Mouse (Mus musculus) kidney, adult 18-20 months (tissue): Measurements from ENCODE around the gene Hist3h2a.

Experiments used
- DNase-seq: peaks from one replicate; pipeline ENCODE4 v3.0.0; 2021

The Hist3h2a gene

DNA sequence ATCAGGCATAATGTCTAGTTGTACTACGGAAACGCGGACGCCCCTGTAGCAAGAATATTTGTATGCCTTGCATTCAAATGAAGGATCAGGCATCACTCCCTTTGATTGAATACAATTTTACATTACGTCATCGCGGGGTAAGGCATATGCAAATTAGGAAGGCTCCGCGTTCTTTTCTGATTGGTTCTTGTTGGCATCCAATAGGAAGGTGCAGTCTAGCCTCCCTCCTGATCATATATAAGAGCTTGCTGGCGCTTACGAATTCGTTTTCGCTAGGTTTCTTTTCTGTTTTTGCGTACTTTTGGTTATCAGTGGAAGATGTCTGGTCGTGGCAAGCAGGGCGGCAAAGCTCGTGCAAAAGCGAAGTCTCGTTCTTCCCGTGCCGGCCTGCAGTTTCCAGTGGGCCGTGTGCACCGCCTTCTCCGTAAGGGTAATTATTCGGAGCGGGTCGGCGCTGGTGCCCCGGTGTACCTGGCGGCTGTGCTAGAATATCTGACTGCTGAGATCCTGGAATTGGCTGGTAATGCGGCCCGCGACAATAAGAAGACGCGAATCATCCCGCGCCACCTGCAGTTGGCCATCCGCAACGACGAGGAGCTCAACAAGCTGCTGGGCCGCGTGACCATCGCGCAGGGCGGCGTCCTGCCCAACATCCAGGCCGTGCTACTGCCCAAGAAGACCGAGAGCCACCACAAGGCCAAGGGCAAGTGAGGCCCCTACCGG is at the start of gene Hist3h2a, which contains the start of gene Trim17:
Gene Hist3h2a, plus strand, starts transcription at position 266 of the 723 bp plus-strand sequence.
Gene Trim17, plus strand, starts transcription at position 266 of the 723 bp plus-strand sequence.
- DNase-seq, result peak; percentile 86

GRCm38 (mm10) chr11:58904838-58905237 is 49.6 kb upstream of the Hist3h2a start:
- DNase-seq, result no peak

DNA sequence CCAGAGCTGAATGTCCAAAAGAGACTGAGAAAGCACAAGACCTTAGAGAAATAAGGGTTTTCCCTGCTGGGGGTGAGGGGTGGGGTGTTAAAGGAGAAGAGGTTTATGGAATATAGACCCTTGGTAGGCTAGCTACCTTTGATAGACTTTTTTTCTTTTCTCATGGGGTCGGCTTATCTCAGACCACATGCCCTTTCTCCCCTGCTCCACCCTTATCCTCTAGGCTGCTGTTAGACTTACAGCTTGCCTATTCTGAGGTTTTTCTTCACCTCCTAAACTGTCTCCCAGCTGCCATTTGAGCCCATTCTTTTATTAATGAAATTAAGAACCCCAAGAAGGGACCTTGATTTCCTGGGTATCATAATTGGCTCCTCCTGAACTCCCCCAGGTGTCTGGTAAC is 40.7 kb upstream of the Hist3h2a start:
- no peak for DNase-seq

GRCm38 (mm10) chr11:58914461-58915028 is 39.9 kb upstream of the Hist3h2a start:
- peak; percentile 63 for DNase-seq

DNA sequence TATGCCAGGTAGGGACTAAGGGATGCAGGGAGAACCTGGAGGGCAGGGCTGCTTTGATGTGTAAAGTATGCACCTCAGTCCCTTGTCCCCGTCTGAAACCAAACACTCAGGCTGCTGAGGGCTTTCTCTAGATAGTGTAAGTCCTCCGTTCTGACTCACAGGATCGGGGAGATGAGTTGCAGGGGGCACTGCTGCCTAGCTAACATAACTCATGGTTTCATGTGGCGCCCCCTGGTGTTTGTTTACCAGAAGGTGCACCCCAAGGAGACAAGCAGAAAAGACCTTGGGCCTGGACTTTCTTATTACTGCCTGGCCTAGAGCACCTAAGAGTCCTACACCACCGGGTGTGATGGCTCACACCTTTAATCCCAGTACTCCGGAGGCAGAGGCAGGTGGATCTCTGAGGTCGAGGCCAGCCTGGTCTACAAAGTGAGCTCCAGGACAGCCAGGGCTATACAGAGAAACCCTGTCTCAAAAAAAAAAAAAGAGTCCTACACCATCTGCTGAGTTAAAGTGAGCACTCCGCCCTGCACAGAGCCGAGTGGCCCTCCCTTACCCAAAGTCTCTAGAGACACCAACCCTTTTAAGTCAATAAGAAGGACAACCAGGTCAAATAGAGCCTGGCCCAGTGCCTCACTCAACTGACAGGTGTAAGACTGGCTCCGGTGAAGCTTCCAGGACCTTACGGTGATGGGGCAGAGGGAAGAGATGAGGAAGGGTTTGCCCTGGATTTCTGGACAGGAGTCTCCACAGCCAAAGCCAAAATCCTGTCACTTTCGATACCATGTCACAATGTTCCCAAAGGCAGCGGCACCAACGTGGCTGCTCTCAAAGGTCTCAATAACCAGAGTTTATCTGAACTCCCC is 37.4 kb upstream of the Hist3h2a start:
- DNase-seq, result peak; percentile 34

- no peak for DNase-seq
Observed at GRCm38 (mm10) chr11:58917745-58918366, 36.6 kb upstream of the Hist3h2a start, which contains the start of gene Btnl10. Gene Btnl10, plus strand, starts transcription at chr11:58917908.

DNA sequence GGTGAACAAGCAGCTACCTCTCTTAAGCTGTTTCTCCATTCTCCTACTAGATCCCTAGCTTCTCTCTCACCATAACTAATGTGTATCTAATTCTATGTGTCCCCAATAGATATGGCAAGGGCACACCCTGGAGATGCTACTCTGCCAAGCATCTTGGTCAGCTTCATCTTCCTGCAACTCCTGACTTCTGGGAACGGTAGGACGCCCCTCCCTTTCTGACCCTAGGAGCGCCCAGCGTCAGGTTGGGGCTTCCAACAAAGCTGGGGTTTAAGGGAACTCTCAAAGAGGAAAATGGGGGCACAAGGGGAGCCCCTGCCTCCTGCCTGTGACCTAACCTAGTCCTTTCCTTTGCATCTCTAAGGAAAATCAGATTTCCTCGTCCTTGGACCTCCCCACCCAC is 35.7 kb upstream of the Hist3h2a start:
- no peak for DNase-seq

DNA sequence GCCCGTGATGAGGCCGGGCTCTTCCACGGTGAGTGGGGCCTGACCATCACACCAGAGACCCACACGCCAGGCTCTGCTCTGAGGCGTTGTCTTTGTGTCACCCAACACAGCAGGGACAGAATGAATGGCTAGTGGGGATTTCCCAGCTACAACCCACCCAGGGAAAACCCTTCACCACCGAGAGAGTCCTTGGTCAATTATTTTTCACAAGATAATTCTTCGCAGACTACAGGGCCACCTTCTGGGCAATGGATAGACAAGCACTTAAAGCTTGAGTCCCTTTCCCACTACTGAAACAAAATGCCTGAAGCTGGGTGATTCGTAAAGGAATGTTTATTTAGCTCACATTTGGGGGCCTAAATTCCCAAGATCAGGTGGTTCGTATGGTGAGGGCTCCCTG is 32.1 kb upstream of the Hist3h2a start:
- no peak for DNase-seq

DNA sequence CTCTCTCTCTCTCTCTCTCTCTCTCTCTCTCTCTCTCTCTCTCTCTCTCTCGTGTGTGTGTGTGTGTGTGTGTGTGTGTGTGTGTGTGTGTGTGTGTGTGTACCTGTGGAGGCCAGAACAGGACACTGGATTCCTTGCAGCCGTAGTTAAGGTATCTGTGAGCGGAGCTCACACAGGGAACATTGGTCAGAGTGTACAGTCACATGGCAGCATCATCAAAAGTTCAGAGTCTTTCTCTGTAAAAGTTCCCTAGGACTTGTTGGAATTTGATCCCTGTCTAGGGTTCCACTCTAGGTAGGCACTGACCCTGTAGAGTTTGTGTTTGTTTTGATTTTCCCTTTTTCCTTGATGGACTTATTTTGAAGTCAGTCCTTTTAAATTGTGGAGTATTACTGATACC is 27.8 kb upstream of the Hist3h2a start:
- peak; percentile 43 for DNase-seq

DNA sequence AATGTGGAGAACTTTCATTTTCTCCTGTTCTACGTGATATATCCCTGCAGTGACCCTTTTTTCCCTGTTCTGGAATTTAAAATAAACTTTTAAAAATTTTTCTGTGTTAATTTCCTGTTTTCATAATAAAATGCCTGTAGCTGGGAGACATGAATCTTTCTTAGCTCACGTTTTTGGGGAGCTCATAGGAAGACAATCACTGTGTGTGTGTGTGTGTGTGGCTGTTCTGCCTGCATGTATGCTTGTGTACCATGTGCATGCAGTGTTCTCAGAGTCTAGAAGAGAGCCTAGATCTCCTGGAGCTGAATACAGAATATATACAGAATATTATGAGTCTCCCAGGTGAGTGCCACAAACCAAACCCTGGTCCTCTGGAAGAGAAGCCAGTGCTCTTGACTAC is 27.4 kb upstream of the Hist3h2a start:
- no peak for DNase-seq

DNA sequence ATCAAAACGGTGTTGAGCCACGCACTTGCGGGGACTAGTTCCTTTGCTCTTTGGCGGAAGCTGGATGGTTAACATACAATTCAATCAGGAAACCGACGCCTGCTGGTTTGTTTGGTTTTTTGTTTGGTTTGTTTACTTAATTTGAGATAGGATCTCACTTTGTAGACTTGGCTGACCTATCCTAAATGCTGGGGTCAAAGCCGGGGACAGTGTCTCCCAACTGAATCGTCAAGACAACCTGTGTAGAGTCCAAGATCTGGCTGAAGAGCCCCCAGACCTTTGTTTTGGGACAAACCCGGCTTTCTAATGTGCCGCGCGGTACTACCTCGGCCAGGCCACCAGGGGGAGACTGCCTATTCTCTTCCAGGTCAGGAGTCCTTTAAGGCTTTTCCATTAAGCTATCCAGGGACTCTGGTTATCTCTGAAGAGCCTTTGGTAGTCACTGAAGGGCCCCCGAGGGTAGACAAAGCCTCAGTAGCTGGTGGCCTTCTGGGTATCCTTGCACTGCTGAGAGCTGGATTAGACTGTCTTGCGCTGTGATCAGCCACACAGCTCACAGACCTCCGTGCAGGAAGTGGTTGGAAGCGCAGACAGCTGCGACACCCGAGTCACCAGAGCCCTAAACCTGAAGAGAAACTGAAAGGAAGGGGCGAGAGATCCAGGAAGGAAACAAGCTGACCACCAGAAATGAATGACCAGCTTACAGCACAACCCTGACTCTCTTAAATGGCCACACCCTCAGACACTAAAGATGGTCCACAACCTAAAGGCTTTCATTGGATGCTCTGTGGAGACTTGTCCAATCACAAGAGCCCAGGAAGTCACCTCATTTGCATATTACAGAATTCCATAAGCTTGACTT is 26.5 kb upstream of the Hist3h2a start:
- peak; percentile 72 for DNase-seq

DNA sequence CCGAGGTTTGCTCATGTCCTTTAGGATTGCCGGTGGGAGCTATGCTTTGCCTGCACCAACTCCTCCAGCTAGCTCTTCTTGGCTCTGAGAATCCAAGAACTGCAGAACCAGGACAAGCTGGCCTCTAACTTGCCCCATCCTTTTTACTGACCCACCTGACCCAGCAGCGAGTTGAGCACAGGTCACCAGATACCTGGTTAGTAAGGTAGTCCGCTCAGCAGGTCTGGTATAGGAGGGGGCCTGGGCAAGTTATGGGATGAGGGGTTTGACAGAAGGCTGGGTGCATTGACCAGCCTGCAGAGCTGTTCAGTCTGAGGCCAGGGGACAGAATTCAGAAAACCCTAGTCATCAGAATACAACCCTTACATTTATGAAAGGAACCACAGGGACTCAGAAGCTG is 25.4 kb upstream of the Hist3h2a start:
- no peak for DNase-seq

- peak; percentile 46 for DNase-seq
Observed at GRCm38 (mm10) chr11:58929641-58930040, 24.8 kb upstream of the Hist3h2a start.

- no peak for DNase-seq
Observed at GRCm38 (mm10) chr11:58930254-58930653, 24.2 kb upstream of the Hist3h2a start.

GRCm38 (mm10) chr11:58931576-58931975 is 22.9 kb upstream of the Hist3h2a start:
- no peak for DNase-seq

GRCm38 (mm10) chr11:58937909-58938308 is 16.6 kb upstream of the Hist3h2a start:
- no peak for DNase-seq

DNA sequence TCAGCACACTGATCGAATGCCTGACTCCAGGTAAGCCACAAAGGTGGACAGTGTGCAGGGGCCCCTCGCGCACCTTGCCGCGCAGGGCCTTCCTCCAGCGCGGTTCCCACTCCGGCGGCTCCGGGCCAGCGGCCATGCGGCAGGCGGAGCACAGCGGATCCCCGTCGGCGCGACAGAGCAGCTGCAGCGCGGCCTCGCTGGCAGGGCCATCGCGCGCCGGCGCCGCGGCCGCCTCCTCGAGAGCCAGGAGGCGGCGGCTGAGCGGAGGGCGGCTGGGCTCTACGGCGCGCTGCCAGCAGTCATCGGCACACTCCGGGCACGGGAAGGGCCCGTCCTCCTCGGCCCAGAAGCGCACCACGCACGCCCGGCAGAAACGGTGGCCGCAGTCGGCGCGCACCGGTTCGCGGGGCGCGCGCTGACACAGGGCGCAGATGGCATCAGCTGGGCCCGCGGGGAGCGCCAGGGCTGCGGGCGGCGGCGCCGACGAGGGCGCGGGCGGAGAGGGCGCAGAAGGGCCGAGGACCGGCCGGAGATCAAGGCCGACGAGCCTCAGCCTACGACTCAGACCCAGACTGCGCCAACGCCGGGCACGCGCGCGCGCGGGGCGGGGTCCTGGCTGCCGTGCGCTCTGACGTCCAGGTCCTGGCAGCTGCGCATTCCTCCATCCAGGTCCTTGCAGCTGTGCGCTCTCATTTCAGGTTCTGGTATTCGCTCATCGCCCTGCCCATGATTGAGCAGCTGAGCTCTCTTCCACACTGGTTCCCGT is 16.0 kb upstream of the Hist3h2a start, which contains the start of gene Rnf187:
Gene Rnf187, minus strand, starts transcription at position 595 of the 766 bp plus-strand sequence.
- DNase-seq, result peak; percentile 93

- no peak for DNase-seq
Observed at GRCm38 (mm10) chr11:58939088-58939439, 15.4 kb upstream of the Hist3h2a start.

DNA sequence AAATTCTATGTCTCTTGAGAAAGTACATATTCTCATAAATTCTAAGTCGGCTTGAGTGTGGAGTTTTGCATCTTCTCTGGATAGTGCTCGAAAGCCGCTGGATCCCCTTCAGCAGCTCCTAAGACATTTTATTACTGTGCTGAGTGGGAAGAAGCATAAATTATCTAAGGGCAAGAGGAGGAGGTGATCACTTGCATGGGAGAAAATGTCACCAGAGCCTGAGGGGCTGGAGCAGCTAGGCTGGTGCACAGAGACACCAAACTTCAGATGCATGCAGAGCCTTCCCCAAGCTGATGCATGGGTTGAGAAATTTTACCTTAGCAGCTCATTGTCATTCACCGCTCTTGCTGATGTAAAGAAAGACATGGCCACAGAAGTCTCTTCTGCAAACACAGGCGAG is 10.3 kb upstream of the Hist3h2a start:
- DNase-seq, result no peak

DNA sequence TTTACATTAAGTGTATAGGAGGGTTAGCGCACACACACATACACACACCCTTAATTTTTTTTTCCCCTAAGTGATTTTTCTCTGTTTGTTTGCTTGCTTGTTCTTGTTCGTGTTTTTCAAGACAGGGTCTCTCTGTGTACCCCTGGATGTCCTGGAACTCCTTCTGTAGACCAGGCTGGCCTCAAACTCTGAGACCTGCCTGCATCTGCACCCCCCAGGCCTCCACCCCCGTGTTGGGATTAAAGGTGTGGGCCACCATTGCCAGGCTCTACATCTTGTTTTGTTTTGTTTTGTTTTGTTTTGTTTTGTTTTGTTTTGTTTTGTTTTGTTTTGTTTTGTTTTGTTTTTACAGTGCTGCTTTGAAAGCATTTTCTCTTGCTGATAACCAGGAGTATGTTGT is 7.2 kb upstream of the Hist3h2a start:
- DNase-seq, result no peak

DNA sequence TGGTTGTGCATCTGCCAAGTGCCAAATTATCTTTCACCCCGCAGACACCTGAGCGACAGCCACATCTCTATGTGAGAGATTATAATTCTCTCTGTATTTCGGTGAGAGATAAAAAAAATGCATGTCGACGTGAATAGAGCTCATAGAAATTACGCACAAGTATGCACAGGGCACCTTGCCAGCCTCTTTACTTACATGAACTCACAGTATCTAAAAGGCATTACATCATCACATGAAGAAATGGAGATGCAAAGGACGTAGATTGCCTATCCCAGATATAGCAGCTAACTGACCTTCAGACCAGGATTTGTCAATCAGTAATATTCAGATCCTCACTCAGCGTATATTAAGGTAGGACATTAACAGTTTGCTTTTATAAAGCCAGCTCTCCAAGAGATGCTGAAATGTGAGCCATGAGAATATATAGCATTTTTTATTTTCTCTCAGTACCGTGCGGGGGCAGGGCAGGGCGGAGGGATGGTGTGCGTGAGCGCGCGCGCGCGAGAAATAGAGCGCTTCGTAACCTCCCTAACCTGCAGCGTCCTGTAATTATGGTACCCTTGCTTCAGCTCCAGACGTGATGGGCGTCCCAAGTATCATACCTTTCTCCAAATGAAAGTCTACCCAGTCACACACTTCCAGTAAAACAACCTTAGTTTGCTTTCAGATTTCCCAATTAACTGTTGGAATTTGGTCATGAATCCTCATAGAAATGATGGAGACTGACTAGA is 6.5 kb upstream of the Hist3h2a start:
- DNase-seq, result no peak
